Mouse (Mus musculus) stomach, postnatal 0 days (tissue): ENCODE measurements at regions not wholly inside any gene's neighbourhood (a gene's known extent, or its start where the extent isn't known, plus 50 kb on each side); places are given as distances from the start of the nearest gene placed in this dataset.

Experiments
- CTCF ChIP-seq: IDR thresholded peaks from 2 replicates; pipeline ENCODE4 v1.5.1; 2016; ENCODE audit warnings: antibody characterized with exemption, low read depth, mild to moderate bottlenecking, moderate library complexity
- EP300 ChIP-seq: optimal IDR thresholded peaks from 2 replicates; pipeline ENCODE3; 2016; ENCODE audit warnings: antibody characterized with exemption

- TF ChIP-seq CTCF (no peak), EP300 (no peak)
These were observed 68.8 kb upstream of the Twist2 start for GRCm38 (mm10) chr1:91732461-91732861.
